Mouse (Mus musculus): ENCODE data around the gene Rad18.
"Not testable (repeated sequence)": the region's sequence is repeated elsewhere in the genome, so short reads cannot be mapped to it uniquely, and the experiment has no call there.

Gene Rad18

DNA sequence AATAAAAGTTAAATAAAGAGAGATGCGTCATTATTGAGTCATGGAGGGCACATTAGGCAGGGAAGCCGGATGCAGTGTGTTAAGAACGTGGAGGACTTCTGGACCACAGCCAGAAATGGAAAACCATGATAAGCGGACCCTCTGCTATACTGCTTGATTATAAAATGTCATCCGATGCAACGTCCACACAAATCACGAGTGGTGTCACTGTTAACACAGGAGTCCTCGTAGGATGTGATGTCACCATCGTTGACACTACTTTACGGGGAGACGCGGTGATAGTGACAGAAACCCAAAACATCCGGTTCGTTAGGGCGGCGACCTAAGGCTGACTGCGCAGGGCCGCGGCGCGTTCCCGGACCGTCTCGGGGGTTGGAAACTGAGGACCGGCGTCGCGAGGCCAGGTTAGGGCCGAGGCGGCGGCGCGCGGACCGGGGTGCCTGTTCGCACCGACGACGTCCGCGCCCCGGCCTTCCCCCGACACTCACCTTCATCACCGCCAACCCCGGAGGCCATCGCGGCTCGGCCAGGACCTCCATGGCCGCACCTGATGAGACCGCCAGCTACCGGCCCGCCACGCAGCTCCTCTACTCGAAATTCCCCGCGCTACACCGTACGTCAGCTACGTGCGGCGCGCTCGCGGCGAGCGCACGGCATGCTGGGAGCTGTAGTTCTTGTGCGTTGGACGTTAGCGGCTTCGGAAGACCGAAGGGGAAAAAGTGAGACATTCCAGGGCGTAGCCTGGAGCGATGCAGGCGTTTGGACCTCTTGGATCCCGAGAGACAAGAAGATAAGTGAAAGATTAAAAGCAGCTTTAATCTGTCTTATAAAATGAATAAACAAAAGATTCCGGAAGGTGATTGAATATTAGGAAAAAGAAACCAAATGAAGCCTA is at the start of gene Rad18:
TSS of gene Rad18 (minus strand) at position 631 of the 895 bp plus-strand sequence.
- DNase-seq (ENCODE audit: low spot score): peak; percentile 86

DNA sequence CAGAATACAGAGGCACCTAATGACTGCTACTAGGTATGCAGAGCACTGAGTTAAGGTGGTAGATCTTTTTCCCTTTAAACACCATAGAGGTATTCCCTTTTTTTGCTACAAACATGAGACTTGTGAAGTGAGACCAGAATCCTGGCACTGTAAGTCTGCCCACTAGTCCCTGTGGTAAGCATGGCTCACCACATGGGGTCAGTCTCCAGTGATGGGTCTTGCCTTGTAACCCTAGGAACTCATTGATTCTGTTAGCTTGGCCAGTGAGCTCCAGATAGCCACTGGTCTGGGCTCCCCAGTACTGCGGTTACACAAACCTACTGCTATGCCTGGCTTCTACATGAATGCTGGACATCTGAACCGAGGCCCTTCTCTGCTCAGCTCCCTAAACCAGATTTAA is 45.8 kb upstream of the Rad18 start:
- DNase-seq (ENCODE audit: low spot score): peak; percentile 25

DNA sequence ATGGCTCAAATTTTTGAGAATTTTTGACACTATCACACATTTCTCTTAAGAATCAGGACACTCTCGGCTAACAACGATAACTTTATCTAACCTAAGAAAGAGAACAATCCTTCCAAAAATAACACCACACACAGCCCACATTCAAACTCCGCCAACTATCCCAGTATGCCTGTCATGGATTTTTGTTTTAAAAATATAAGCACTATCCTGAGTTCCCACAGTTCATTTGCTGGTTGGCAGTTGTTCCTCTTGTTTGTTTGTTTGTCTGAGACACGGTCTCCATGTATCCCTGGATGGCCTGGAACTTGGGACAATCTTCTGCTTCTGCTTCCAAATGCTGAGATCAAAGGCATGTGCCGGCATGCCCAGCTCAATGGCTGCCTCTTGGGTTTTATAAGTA is 45.3 kb upstream of the Rad18 start:
- peak; percentile 43 for DNase-seq (ENCODE audit: low spot score)

DNA sequence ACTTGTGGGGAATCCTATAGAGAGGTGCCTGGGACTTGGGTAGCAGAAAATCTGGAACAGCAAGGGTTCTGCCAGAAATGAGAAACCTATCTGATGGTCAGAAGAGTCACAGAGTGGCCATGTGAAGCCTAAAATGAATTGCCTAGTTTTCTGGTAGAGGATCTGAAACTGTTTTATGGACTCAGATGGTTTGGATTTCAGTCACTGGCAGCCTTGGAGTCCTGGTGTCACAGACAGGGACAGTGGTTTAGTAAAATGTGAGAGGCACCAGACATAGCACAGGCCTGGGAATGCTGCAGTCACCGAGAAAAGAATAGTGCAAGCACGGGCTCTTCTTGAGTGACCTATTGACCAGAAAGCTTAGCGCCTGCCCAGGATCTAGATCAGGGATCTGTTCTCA is 43.1 kb upstream of the Rad18 start:
- DNase-seq (ENCODE audit: low spot score): no peak

DNA sequence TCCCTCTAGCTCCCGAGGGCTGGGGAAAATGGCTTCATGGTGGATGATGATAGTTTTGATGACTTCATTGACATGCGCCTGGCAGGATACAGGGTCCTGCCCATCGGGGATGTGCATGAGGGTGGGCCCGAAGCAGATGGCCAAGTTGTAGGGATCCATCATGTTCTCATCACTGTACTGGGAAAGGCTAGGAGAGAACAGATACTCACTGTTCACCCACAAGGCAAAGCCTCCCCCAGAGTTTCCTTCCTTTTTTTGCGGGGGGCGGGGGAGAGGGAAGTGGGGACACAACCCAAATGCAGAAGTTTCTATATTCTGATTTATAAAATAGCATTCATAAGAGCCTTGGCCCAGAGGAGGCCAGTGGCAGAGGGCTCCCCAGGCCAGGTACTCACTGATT is 42.4 kb upstream of the Rad18 start:
- DNase-seq (ENCODE audit: low spot score): no peak

DNA sequence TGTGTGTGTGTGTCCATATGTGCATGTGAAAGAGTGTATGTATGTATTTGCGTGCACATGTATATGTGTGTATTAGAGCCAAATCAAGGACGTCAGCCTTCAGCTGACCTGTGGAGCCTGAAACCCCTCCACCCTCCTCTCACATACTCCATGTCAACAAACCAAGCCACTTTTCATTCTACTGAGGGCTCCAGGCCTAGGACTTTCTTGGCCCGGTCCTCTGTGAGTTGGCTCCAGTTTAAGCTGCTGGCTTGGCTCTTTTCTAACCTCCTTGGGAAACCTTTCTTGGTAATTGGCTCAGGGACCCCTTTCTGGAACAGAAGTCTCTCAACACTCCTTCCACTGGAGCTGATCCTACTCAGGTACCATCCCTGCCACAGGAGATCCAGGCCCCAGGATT is 40.0 kb upstream of the Rad18 start:
- peak; percentile 10 for DNase-seq (ENCODE audit: low spot score)

DNA sequence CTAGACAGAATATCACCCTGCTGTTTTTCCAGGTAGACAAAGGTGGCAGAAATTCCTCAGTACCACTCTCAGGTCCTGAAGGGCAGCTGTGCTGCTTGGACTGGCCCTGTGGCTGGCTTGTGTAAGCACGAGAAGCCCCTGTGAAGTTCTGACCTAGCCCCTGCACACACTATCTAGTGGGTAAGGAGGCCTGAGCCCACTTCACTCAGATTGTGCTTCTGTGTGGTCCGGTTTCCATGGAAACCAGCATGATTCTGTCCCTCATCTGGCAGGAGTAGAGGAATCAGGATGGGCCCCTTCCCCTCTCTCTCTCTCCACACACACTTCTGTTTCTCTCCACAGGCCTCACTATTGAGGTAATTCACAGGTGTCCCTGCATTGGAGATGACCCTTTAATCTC is 38.6 kb upstream of the Rad18 start:
- DNase-seq (ENCODE audit: low spot score): no peak

DNA sequence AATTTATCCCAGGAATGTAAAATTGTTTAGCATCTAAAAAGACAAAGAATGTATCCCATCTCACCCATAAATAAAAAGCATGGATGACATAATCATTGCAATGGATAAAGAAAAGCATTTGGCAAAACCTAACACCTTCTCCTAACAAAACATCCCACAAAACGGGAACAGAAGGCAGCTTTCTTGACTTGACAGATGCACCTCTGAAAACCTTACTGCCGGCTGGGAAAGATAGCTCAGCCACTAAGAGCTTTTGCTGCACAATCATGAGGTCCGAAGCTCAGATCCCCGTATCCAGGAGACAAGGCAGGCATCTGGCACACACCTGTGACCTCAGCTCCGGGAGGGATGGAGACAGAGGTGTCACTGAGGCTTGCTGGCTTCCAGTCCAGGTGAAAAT is 37.5 kb upstream of the Rad18 start:
- no peak for DNase-seq (ENCODE audit: low spot score)

DNA sequence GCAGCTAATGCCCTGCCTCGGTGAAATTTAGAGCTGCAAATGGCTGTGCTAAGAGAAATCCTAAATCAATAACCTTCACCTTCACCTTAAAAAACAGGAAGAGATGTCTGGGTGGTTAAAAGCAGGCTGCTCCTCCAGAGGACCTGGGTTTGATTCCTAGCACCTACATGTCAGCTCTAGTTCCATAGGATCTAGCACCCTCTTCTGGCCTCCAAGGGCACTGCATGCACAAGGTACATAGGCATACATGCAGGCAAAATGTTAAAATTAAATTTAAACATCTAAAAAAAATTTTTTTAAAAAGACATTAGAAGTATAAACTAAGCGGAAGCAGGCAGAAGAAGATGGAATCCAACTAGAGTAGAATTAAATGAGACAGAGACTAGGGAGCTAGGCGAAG is 35.9 kb upstream of the Rad18 start:
- no peak for DNase-seq (ENCODE audit: low spot score)

DNA sequence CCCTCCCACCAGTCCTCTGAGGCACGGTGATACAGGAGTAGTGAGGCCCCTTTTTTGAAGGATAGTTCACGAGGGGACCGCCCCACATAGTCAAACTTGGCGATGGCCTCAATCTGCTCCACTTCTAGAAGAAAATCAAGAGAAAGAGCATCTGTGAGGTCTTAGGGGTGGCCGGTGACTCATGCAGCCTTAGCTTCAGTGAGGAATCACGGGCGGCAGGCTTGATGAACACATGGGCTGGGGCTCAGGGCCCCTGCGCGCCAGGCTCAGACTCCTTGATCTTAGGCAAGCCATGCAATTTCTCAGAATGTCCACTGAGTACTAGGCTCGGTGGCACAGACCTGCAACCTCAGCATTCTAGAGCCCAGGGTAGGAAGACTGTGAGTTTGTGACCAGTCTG is 34.9 kb upstream of the Rad18 start:
- DNase-seq (ENCODE audit: low spot score): no peak

DNA sequence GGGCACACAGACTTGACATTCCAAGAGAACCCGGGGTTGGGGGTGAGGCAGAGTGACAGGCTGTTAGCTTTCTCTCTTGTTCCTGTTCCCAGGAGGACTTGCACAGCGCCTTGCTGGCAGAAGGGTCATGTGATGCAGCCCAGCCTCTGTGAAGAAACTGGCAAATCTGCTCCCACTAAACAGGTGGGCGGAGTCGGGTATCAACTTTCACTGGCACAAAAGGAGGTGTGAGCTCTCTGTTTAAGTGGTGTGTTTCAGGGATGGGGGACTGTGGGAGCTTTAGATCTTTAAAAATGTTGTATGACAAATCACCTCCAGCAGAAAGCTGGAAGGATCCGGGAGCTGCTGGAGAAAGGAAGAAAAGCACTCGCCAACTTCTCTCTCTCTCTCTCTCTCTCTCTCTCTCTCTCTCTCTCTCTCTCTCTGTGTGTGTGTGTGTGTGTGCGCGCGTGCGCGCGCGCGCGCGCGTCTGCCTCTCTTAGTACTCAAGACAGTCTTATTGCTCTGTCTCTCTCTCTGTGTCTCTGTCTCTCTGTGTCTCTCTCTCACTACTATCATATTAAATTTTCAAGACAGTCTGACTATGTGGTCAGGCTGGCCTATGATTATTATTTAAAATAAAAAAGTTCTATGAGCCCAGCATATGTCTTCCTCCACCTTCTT is 32.4 kb upstream of the Rad18 start:
- DNase-seq (ENCODE audit: low spot score): peak; percentile 39

DNA sequence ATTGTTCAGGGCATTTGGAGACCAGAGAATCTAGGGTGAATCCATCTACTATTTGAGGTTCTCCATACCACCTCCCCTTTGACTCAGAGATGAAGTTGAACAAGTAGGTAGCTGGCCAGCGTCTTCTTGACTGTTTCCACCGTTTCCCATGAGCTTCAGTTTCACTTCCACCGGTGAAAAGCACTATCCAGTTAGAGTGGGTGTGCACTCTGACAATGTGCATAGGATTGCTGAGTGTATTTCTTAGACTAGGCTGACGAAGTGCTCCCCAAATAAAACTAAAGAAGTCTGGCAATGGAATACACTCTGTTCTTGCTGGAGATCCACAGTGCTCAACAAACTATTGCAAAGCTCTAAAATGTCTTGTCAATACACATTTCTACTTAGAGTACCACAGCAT is 29.0 kb upstream of the Rad18 start:
- no peak for DNase-seq (ENCODE audit: low spot score)

DNA sequence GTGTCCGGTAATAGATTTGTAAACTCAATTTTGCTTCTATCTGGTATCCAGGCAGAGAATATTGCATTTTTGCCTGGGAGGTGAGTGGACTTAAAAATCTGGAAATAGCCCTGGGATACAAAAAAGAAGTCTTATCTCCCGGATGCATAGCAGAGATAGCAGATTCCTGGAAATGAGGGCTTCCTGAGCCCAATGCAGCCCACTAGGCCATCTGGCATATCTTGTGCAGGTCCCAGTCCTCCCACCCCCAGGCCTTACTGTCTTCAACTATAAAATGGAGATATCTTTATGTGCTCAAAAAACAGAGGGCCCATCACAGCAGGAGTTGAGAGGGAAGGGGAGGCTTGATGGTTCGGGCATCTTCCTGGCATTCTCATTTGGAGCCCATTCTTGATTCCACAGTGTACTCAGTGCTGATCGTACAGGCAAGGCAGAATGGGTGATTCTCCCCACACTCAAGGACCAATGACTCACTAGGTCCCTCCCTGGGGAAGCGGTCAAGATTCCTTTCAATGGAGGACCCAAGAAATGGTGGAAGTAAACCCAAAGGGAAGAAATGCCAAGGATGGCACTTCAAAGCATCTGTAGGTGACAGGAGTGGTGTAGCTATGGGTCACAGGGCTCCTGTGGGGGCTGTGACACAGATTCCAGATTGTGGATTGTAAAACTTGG is 24.1 kb upstream of the Rad18 start:
- no peak for DNase-seq (ENCODE audit: low spot score)

DNA sequence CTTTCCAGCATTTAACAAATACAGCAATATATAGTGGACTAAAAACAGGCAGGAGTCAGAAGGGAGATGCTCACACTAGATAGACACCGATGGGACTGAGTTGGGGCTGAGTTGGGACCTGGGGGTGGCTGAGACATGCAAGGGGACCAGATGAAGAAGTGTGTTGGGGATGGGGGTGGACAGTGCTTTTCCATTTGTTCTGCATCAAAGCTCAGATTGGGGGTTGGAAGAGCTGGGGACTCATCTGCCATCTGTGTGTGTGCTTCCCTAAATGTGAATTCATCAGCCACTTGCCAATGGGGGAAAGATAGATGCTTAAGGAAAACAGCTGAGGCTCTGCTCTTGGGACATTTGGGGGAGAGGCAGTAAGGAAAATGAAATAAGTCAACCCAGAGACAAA is 23.5 kb upstream of the Rad18 start:
- no peak for DNase-seq (ENCODE audit: low spot score)

DNA sequence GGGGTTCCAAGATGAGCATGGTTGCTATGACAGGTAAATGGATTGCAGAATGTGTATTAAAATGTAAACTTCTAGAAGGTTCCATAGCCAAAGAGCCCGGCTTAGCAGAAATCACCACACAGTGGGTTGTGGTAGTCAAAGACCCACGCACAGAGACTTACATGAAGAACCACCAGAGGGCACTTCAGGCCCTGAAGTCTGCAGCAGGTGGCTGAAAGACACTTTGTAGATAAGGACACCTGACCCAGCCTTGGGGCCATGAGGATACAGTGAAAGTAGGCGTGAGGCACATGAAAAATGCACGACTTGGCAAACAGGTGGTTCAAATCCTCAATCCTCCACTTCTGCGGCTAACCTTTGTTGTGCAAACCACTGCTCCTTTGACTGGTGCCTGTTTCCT is 20.7 kb upstream of the Rad18 start:
- peak; percentile 44 for DNase-seq (ENCODE audit: low spot score)

DNA sequence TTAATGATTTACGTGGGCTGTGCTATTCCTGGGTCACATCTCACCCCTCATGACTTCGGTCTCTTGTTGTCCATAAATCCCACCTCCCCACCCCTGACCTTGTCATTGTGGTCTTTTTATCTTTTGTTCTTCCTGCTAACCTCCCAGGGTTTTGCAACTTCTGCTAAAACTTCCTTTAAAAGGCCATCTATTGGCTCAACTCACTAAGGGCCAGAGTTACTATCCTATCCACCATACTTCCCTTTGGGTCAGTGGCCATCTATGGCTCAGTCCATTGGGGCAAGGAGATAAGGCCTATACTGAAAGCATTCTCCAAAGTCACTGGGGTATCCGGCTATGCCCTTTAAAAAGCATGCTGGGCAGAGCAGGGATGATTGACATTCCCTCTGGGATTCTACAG is 17.5 kb upstream of the Rad18 start:
- DNase-seq (ENCODE audit: low spot score): no peak

DNA sequence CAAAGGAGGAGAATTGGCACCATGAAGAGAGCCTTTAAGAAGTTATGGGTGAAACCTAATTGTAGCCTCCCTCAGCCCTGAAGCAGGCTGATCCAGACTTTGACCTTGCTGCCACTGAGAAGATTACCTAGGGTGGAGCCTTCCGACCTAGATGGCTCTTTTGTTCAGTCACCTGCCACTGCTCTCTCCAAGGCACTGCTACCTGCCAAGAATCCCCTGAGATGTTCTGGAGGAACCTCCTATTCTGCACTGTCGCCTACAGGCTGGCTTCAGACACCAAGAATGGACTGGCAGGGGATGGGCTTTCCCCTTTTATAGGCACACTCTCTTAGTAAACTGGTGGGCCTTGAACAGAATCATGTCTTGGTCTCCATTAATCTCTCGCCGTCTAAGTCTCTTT is 5.8 kb upstream of the Rad18 start:
- not testable (repeated sequence) for DNase-seq (ENCODE audit: low spot score)

DNA sequence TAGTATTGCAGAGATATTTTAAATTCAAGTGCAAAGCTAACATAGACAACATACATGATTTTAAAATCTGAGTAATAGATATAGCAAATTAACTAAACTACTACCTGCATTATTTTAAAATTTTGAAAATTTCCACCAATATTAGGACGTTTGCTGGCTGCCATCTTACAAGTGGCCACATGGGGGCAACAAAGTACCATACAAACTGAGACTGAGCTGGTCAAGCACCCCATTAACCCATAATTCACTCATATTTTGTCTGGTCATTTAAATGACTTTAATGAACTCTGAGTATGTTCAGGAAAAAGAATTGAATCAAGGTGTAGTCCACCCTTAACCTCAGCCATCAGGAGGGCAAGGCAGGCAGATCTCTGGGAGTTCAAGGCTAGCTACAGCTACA is 3.9 kb upstream of the Rad18 start:
- peak; percentile 77 for DNase-seq (ENCODE audit: low spot score)

DNA sequence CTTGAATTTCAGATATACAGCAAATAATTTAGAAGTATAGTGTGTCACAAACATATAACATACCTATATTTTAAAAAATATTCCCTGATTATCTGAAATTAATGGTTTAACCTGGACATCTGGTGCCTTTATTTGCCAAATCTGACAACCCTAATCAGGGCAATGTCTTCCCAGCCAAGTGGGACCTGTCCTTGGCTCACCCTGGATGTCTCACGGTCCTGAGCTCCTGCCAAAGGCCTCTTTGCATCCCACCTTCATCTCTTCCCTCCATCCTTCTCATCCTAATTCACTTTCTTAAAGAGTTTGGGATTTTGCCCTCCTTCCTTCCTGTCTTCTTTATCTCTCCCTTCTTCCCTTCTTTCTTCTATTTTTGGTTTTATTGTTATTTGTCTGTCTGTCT is 2.6 kb upstream of the Rad18 start:
- DNase-seq (ENCODE audit: low spot score): no peak

DNA sequence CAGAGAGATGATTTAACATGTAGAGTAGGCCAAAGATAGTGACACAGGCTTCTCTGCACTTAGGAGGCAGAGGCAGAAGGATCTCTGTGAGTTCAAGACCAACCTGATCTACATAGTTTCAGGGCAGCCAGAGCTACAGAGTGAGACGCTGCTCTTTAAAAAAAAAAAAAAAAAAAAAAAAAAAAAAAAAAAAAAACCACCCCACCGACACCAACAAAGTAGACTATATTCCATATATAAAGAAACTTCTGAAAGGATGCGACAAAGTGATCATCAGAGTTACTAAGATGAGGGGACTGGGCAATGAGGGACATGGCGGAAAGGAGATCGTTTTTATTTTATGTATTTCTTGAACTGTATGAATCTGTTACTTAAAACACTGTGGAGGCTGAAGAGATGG is 2.0 kb downstream of the Rad18 start:
- DNase-seq (ENCODE audit: low spot score): no peak

DNA sequence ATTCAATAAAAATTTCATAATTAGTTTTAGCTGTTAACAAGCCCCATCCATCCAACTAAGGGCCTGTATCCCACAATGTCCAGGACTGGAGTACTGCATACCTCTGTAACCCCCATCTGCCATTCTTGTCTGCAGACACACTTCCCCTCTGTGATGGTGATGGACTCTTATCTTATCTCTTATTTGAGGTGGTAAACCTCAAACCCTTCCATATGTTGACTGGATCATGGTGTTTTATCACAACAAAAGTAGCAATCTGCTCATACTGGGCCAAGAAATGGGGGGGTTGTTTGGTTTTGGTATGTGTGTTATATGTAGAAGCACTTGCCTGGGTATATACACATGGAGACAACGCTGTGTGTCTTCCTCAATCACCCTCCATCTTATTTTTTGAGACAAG is 5.0 kb downstream of the Rad18 start:
- no peak for DNase-seq (ENCODE audit: low spot score)

DNA sequence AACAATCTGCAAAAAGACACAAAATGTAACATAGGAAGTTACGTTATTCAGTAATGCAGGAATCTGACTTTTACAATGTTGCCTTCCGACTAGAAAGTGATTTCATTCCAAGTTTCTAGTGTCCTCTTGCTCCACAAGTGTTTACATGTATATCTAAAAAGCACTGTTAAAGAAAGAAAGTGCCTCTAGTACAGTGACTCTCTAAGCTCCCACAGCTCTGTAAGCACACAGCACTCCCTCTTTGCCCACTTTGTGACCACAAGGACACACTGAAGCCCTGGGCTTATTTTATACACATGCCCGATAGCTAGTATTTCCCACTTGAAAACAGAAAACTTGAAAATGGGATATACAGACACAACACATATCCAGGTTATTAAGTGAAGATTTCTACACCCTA is 8.5 kb downstream of the Rad18 start:
- DNase-seq (ENCODE audit: low spot score): no peak

DNA sequence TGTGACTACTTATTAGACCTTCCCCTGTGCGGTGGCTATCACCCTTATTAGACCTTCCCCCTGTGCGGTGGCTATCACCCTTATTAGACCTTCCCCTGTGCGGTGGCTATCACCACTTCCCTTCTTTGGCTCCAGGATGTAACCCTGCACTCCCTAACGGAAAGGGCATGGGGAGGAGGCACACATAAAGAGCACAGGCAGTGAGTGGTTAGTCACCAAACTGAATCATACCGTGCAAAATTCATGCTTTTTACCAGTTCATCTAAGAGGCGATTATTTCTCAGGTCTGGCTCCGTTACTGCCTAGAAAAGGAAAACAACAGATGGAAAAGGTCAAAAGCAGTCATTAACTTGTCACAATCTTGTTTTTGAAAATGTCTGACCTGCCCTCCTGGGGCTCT is 10.0 kb downstream of the Rad18 start:
- no peak for DNase-seq (ENCODE audit: low spot score)
